Mouse (Mus musculus): ENCODE results near the gene 9230112D13Rik. TPM values are rescaled to one million over a fixed set of nuclear protein-coding genes. Genes with fewer than 3 reads are reported as not detected.

The 9230112D13Rik gene
- polyA plus RNA-seq, 1 experiment from 2014 or later = not detected

DNA sequence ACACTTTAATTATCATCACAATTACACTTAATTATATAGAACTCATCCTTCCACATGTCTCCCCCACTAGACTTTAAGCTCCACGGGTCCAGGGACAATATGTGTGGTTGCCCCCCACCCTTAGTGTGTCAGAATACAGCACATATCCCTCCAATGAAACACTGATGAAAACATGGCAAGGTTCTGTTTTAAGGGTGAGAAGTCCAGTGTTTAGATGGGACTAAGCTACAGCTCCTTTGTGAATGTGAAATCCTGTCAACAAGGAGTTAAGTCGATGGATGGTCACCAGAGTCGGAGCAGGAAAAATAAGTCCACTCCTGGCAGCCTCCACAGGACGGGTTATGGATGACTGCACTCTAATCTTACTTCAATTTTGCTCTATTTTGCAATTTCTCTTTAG lies 22.3 kb downstream of the 9230112D13Rik start:
- Histone ChIP-seq H3K4me1 (replicated peaks; ENCODE audit: control insufficient read depth, insufficient read depth, low read length) (peaks cover 37% of the 10 kb centered on the region), H3K36me3 (ENCODE audit: control insufficient read depth, insufficient read depth, low read length) (no peaks in the 10 kb centered on the region), H3K27ac (ENCODE audit: low read length) (no peak overlapping the region), H3K9me3 (ENCODE audit: control insufficient read depth, low read length) (no peaks in the 10 kb centered on the region), H3K4me2 (ENCODE audit: low read depth, low read length) (peak overlapping the region; percentile 68), H3K9ac (ENCODE audit: low read length) (no peak overlapping the region), H3K4me3 (ENCODE audit: low read length) (peak overlapping the region; percentile 1; the same call in 1 of the 2 replicates), H3K27me3 (ENCODE audit: control insufficient read depth, insufficient read depth, low read depth, low read length) (no peaks in the 10 kb centered on the region; the same call in 1 of the 2 replicates)
- WGBS = 7% methylated on average over 4 of the region's 4 CpGs
- ATAC-seq (ENCODE audit: low read depth) = no peak

DNA sequence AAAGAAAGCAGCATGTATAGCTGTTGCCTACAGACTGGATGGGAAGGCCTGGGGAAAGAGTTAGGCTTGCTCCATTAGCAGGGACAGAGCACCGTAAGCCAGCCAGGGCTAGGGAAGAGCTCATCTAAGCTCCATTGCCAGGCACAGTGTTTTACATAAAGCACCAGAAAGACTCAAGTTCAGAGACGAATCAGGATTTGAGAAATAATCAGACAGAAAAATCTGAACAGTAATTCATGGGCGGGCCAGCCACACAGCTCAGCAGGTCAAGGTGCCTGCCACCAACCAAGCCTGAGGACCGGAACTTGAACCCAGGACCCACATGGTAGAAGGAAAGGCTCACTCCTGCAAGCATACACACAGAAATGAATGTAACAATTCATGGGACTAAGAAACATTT lies 22.9 kb downstream of the 9230112D13Rik start:
- Histone ChIP-seq H3K36me3 (ENCODE audit: control insufficient read depth, insufficient read depth, low read length) (no peaks in the 10 kb centered on the region), H3K27ac (ENCODE audit: low read length) (no peak overlapping the region), H3K4me1 (replicated peaks; ENCODE audit: control insufficient read depth, insufficient read depth, low read length) (peaks cover 37% of the 10 kb centered on the region), H3K9ac (ENCODE audit: low read length) (no peak overlapping the region), H3K4me2 (ENCODE audit: low read depth, low read length) (peak overlapping the region; percentile 68), H3K4me3 (ENCODE audit: low read length) (no peak overlapping the region), H3K9me3 (ENCODE audit: control insufficient read depth, low read length) (no peaks in the 10 kb centered on the region), H3K27me3 (ENCODE audit: control insufficient read depth, insufficient read depth, low read depth, low read length) (no peaks in the 10 kb centered on the region; the same call in 1 of the 2 replicates)
- no peak for ATAC-seq (ENCODE audit: low read depth)
- 45% methylated on average over 4 of the region's 4 CpGs for WGBS

DNA sequence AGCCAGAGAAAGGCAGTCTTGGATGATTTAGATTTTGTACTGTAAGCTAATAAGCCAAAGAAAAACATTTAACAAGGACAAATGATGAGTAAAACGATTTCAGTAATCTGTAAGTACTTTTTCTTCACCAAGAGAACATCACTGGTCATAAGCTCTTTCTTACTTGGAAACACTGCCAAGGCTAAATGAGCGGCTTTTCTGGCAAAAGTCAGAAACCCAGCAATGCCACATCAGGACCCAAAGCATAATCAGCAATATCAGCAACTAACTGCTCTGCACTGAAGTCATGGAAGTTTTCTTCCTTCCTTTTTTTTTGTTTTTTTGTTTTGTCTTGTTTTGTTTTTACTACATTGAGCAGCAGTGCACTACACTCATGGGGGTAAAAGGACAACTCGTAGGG lies 25.3 kb downstream of the 9230112D13Rik start:
- no peak overlapping the region for H3K4me2 ChIP-seq (ENCODE audit: low read depth, low read length)
- no peaks in the 10 kb centered on the region; the same call in 1 of the 2 replicates for H3K27me3 ChIP-seq (ENCODE audit: control insufficient read depth, insufficient read depth, low read depth, low read length)
- H3K9ac ChIP-seq (ENCODE audit: low read length) = no peak overlapping the region
- no peaks in the 10 kb centered on the region for H3K36me3 ChIP-seq (ENCODE audit: control insufficient read depth, insufficient read depth, low read length)
- WGBS = 56% methylated on average over 3 of the region's 3 CpGs
- H3K9me3 ChIP-seq (ENCODE audit: control insufficient read depth, low read length) = no peaks in the 10 kb centered on the region
- peaks cover 32% of the 10 kb centered on the region for H3K4me1 ChIP-seq (replicated peaks; ENCODE audit: control insufficient read depth, insufficient read depth, low read length)
- no peak for ATAC-seq (ENCODE audit: low read depth)
- H3K4me3 ChIP-seq (ENCODE audit: low read length) = no peak overlapping the region
- H3K27ac ChIP-seq (ENCODE audit: low read length) = no peak overlapping the region

DNA sequence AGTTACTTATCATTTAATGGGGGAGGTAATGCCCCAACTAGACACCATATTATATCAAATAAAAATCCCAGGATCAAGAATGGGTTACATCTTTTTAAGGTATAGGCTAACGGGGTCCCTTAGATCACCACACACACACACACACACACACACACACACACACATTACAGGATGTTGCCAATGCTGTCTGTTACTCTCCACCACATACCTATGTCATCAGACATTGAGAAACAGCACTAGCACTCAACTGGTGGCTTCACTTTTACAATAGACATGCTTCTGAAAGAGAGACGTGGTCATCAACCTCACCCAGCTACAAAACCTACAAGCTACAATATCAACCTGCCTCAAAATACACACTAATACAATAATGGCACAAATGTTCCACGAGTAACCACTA lies 28.9 kb downstream of the 9230112D13Rik start:
- Histone ChIP-seq H3K4me1 (replicated peaks; ENCODE audit: control insufficient read depth, insufficient read depth, low read length) (peaks cover 15% of the 10 kb centered on the region), H3K36me3 (ENCODE audit: control insufficient read depth, insufficient read depth, low read length) (no peaks in the 10 kb centered on the region), H3K4me2 (ENCODE audit: low read depth, low read length) (no peak overlapping the region), H3K27me3 (ENCODE audit: control insufficient read depth, insufficient read depth, low read depth, low read length) (no peaks in the 10 kb centered on the region), H3K9ac (ENCODE audit: low read length) (no peak overlapping the region), H3K9me3 (ENCODE audit: control insufficient read depth, low read length) (no peaks in the 10 kb centered on the region), H3K4me3 (ENCODE audit: low read length) (no peak overlapping the region), H3K27ac (ENCODE audit: low read length) (no peak overlapping the region)
- ATAC-seq (ENCODE audit: low read depth) = no peak
- whole genome bisulfite sequencing = 83% methylated on average over 3 of the region's 3 CpGs

DNA sequence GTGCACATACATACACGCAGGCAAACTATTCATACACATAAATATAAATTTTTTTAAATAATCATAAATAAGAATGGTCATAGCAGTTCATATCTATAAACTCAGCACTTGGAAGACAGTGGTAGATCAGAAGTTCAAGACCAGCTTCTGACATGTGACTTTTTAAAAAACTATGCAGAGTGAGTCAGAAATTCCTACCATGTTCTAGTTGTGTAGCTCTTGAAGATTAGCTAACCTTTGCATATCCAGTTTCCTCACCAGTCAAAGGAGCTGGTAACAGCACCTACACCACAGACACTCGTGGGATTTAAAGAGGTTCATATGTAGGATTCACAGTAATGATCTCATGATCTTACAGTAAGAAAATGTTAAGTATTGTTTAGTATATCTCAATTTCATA lies 29.9 kb downstream of the 9230112D13Rik start:
- no peak for ATAC-seq (ENCODE audit: low read depth)
- WGBS = 78% methylated on average over 2 of the region's 2 CpGs

DNA sequence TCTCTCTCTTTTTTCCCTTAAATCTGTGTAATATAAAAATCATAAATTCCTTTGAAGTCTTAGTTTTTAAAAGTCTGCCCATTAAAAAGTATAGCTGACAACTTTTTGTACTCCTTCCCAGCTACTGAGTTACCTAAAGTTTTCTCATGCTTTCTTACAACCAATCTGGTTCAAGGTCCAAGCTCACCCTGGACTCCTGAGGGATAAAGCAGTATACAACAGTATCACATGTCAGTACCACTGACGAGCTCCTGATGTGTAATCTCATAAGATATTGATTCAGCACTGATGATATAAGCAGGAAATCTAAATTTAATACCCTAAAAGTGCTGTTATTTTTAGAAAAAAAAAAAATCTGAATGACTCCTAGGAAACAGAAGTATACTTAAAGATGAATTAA lies 31.6 kb downstream of the 9230112D13Rik start:
- Histone ChIP-seq H3K36me3 (ENCODE audit: control insufficient read depth, insufficient read depth, low read length) (no peaks in the 10 kb centered on the region), H3K4me3 (ENCODE audit: low read length) (no peak overlapping the region), H3K27me3 (ENCODE audit: control insufficient read depth, insufficient read depth, low read depth, low read length) (no peaks in the 10 kb centered on the region), H3K4me2 (ENCODE audit: low read depth, low read length) (no peak overlapping the region), H3K9me3 (ENCODE audit: control insufficient read depth, low read length) (no peaks in the 10 kb centered on the region), H3K27ac (ENCODE audit: low read length) (no peak overlapping the region), H3K4me1 (replicated peaks; ENCODE audit: control insufficient read depth, insufficient read depth, low read length) (peaks cover 5% of the 10 kb centered on the region), H3K9ac (ENCODE audit: low read length) (no peak overlapping the region)
- no peak for ATAC-seq (ENCODE audit: low read depth)
- 65% methylated on average over 1 of the region's 1 CpGs for WGBS

More for the DNA sequence above, 29.9 kb downstream of the 9230112D13Rik start:
- Histone ChIP-seq H3K27me3 (ENCODE audit: control insufficient read depth, insufficient read depth, low read depth, low read length) (no peaks in the 10 kb centered on the region), H3K36me3 (ENCODE audit: control insufficient read depth, insufficient read depth, low read length) (no peaks in the 10 kb centered on the region), H3K4me1 (replicated peaks; ENCODE audit: control insufficient read depth, insufficient read depth, low read length) (peaks cover 7% of the 10 kb centered on the region), H3K4me2 (ENCODE audit: low read depth, low read length) (no peak overlapping the region), H3K9me3 (ENCODE audit: control insufficient read depth, low read length) (no peaks in the 10 kb centered on the region), H3K27ac (ENCODE audit: low read length) (no peak overlapping the region), H3K9ac (ENCODE audit: low read length) (no peak overlapping the region), H3K4me3 (ENCODE audit: low read length) (no peak overlapping the region)

DNA sequence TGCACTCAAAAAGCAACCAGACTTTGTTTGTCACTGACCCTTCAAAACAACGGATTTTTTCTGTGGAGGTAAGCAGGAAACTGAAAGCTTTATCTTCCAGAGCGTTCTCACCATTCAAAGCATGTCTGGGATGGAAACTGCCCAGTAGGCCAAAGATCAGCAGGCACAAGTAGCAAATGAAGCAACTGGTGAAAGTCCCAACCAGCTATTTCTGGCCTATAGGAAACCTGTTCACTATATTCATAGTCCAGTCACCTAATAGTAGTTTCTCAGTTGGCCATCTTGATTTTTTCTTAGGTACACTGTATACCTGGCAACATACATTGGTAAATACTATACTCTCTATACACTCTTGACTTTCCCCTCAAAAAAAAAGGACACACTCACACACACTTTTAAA lies 32.7 kb downstream of the 9230112D13Rik start:
- no peak overlapping the region for H3K9ac ChIP-seq (ENCODE audit: low read length)
- no peak overlapping the region for H3K4me2 ChIP-seq (ENCODE audit: low read depth, low read length)
- H3K36me3 ChIP-seq (ENCODE audit: control insufficient read depth, insufficient read depth, low read length) = no peaks in the 10 kb centered on the region
- peaks cover 5% of the 10 kb centered on the region; the same call in 1 of the 2 replicates for H3K4me1 ChIP-seq (replicated peaks; ENCODE audit: control insufficient read depth, insufficient read depth, low read length)
- H3K27ac ChIP-seq (ENCODE audit: low read length) = no peak overlapping the region
- no peak for ATAC-seq (ENCODE audit: low read depth)
- no peaks in the 10 kb centered on the region for H3K9me3 ChIP-seq (ENCODE audit: control insufficient read depth, low read length)
- 67% methylated on average over 2 of the region's 2 CpGs for WGBS
- no peak overlapping the region for H3K4me3 ChIP-seq (ENCODE audit: low read length)
- H3K27me3 ChIP-seq (ENCODE audit: control insufficient read depth, insufficient read depth, low read depth, low read length) = no peaks in the 10 kb centered on the region

DNA sequence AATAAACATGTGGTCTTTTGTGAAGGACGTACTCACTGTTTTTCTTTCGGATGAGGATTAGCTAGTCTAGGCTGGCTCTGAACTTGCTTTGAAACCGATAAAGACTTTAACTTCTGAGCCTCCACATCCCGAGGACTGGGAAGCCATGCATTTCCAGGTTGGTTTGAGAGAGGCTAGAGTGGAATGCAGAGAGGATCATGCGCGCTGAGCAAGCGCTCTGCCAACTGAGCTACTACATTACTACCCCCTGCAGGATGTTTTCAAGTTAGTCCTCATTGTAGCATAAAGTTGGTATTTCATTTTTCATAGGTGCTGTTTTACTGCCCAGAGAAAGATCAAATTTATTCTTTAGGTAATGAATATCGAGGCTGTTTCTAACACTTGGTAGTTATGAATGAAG lies 36.4 kb downstream of the 9230112D13Rik start:
- no peak overlapping the region for H3K9ac ChIP-seq (ENCODE audit: low read length)
- no peaks in the 10 kb centered on the region for H3K27me3 ChIP-seq (ENCODE audit: control insufficient read depth, insufficient read depth, low read depth, low read length)
- no peaks in the 10 kb centered on the region for H3K36me3 ChIP-seq (ENCODE audit: control insufficient read depth, insufficient read depth, low read length)
- H3K4me3 ChIP-seq (ENCODE audit: low read length) = no peak overlapping the region
- no peak overlapping the region for H3K27ac ChIP-seq (ENCODE audit: low read length)
- H3K9me3 ChIP-seq (ENCODE audit: control insufficient read depth, low read length) = no peaks in the 10 kb centered on the region
- no peak overlapping the region for H3K4me2 ChIP-seq (ENCODE audit: low read depth, low read length)
- H3K4me1 ChIP-seq (replicated peaks; ENCODE audit: control insufficient read depth, insufficient read depth, low read length) = peaks cover 7% of the 10 kb centered on the region; the same call in 1 of the 2 replicates
- WGBS = 48% methylated on average over 8 of the region's 8 CpGs
- peak; percentile 45; the same call in 1 of the 2 replicates for ATAC-seq (ENCODE audit: low read depth)

DNA sequence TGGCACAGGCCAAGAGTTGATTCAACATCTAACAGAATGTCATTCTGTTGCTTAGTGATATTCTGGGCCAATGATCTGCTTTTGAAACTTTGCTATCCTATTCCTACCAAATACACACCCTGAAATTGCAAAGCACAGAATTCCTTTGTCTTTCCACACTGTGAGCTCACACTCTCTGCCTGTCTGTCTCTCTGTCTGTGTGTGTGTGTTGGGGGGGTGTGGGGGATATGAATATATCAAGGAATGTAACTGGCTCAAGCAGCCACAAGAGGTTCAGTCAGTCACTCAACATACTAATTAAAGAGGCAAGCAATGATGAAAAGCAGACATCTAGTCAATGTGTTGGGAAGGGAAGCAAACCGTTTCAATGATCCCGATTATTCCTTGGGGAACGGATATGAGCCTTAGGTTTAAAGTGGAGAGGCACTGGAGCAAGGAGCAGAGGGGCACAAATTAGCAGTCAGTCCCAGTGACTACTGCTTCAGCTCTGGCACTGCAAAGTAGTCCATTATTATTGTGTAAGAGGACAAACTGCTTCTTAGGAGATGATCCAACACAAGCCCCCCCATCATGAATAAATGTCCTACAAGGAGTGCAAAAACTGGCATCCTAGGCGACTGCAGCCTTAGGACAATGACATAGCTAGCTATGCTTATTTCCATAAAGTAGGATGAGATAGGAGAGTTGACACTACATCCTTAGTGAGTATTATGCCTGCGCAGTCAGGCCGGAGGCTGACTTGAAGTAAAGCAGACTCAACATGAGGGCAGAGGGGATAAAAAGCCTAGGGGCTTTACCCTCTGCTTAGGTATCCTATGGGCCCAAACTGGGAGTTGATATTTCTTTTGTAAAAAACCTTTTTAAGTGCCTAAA lies 38.9 kb downstream of the 9230112D13Rik start:
- no peaks in the 10 kb centered on the region for H3K36me3 ChIP-seq (ENCODE audit: control insufficient read depth, insufficient read depth, low read length)
- H3K4me3 ChIP-seq (ENCODE audit: low read length) = no peak overlapping the region
- no peak for ATAC-seq (ENCODE audit: low read depth)
- no peak overlapping the region for H3K27ac ChIP-seq (ENCODE audit: low read length)
- no peaks in the 10 kb centered on the region for H3K9me3 ChIP-seq (ENCODE audit: control insufficient read depth, low read length)
- no peak overlapping the region for H3K9ac ChIP-seq (ENCODE audit: low read length)
- no peaks in the 10 kb centered on the region for H3K27me3 ChIP-seq (ENCODE audit: control insufficient read depth, insufficient read depth, low read depth, low read length)
- H3K4me2 ChIP-seq (ENCODE audit: low read depth, low read length) = no peak overlapping the region
- 81% methylated on average over 6 of the region's 6 CpGs for whole genome bisulfite sequencing
- H3K4me1 ChIP-seq (replicated peaks; ENCODE audit: control insufficient read depth, insufficient read depth, low read length) = 0 out of 2 replicates have a peak, but pooled peaks cover 5% of the 10 kb centered on the region

Measured in lung, embryonic 16.5 days (tissue).